Mouse (Mus musculus): Measurements from ENCODE around the gene Lyl1. TPM values are rescaled to one million over a fixed set of nuclear protein-coding genes. Genes with fewer than 3 reads are reported as not detected.

Lyl1 gene
- polyA plus RNA-seq, 1 experiment = 0.04 TPM

GRCm38 (mm10) chr8:84660819-84661457 is 40.3 kb upstream of the Lyl1 start:
- Histone ChIP-seq H3K36me3 (ENCODE audit: control insufficient read depth, insufficient read depth) (no peaks in the 10 kb centered on the region), H3K79me2 (ENCODE audit: control insufficient read depth, insufficient read depth) (peaks cover 48% of the 10 kb centered on the region), H3K4me3 (ENCODE audit: insufficient read depth, poor library complexity, severe bottlenecking) (peak overlapping the region; percentile 83), H3ac (ENCODE audit: control insufficient read depth, insufficient read length, low read depth) (peak overlapping the region; percentile 88), H3K27me3 (ENCODE audit: control insufficient read depth, insufficient read depth, insufficient read length) (no peaks in the 10 kb centered on the region), H3K79me3 (ENCODE audit: low read depth) (peaks cover 27% of the 10 kb centered on the region)
- no peak for TF ChIP-seq USF1 (IDR thresholded peaks at IDR 0.05; ENCODE audit: low read depth)
- no peak for TF ChIP-seq MYOG (IDR thresholded peaks at IDR 0.05; ENCODE audit: control insufficient read depth, extremely low read depth, insufficient read length)
- TF ChIP-seq CEBPB (IDR thresholded peaks at IDR 0.05; ENCODE audit: low read depth) = no peak
- no peak for TF ChIP-seq FOSL1 (IDR thresholded peaks at IDR 0.05; ENCODE audit: insufficient read depth, low read length, poor library complexity, severe bottlenecking)
- TF ChIP-seq MYOD1 (IDR thresholded peaks at IDR 0.05; ENCODE audit: control insufficient read depth, insufficient read length, low read depth) = no peak
- TF ChIP-seq CTCF (IDR thresholded peaks at IDR 0.05; ENCODE audit: control insufficient read depth, insufficient read depth, insufficient read length) = no peak
- no peak for TF ChIP-seq MAX (IDR thresholded peaks at IDR 0.05)

GRCm38 (mm10) chr8:84661458-84661871 is 39.8 kb upstream of the Lyl1 start:
- H3ac ChIP-seq (ENCODE audit: control insufficient read depth, insufficient read length, low read depth) = peak overlapping the region; percentile 88
- peak overlapping the region; percentile 83 for H3K4me3 ChIP-seq (ENCODE audit: insufficient read depth, poor library complexity, severe bottlenecking)
- H3K79me2 ChIP-seq (ENCODE audit: control insufficient read depth, insufficient read depth) = peaks cover 53% of the 10 kb centered on the region
- H3K79me3 ChIP-seq (ENCODE audit: low read depth) = peaks cover 29% of the 10 kb centered on the region
- no peaks in the 10 kb centered on the region for H3K36me3 ChIP-seq (ENCODE audit: control insufficient read depth, insufficient read depth)
- TF ChIP-seq USF1 (IDR thresholded peaks at IDR 0.05; ENCODE audit: low read depth) (no peak), CTCF (IDR thresholded peaks at IDR 0.05; ENCODE audit: control insufficient read depth, insufficient read depth, insufficient read length) (no peak), MYOD1 (IDR thresholded peaks at IDR 0.05; ENCODE audit: control insufficient read depth, insufficient read length, low read depth) (no peak), CEBPB (IDR thresholded peaks at IDR 0.05; ENCODE audit: low read depth) (peak; percentile 94), FOSL1 (IDR thresholded peaks at IDR 0.05; ENCODE audit: insufficient read depth, low read length, poor library complexity, severe bottlenecking) (no peak), MYOG (IDR thresholded peaks at IDR 0.05; ENCODE audit: control insufficient read depth, extremely low read depth, insufficient read length) (no peak), MAX (IDR thresholded peaks at IDR 0.05) (no peak)
- H3K27me3 ChIP-seq (ENCODE audit: control insufficient read depth, insufficient read depth, insufficient read length) = no peaks in the 10 kb centered on the region

GRCm38 (mm10) chr8:84661961-84662571 is 39.2 kb upstream of the Lyl1 start:
- peaks cover 29% of the 10 kb centered on the region for H3K79me3 ChIP-seq (ENCODE audit: low read depth)
- peaks cover 59% of the 10 kb centered on the region for H3K79me2 ChIP-seq (ENCODE audit: control insufficient read depth, insufficient read depth)
- no peaks in the 10 kb centered on the region for H3K27me3 ChIP-seq (ENCODE audit: control insufficient read depth, insufficient read depth, insufficient read length)
- TF ChIP-seq USF1 (IDR thresholded peaks at IDR 0.05; ENCODE audit: low read depth) = no peak
- TF ChIP-seq MAX (IDR thresholded peaks at IDR 0.05) = no peak
- TF ChIP-seq FOSL1 (IDR thresholded peaks at IDR 0.05; ENCODE audit: insufficient read depth, low read length, poor library complexity, severe bottlenecking) = no peak
- TF ChIP-seq MYOD1 (IDR thresholded peaks at IDR 0.05; ENCODE audit: control insufficient read depth, insufficient read length, low read depth) = no peak
- no peak for TF ChIP-seq MYOG (IDR thresholded peaks at IDR 0.05; ENCODE audit: control insufficient read depth, extremely low read depth, insufficient read length)
- no peak for TF ChIP-seq CEBPB (IDR thresholded peaks at IDR 0.05; ENCODE audit: low read depth)
- TF ChIP-seq CTCF (IDR thresholded peaks at IDR 0.05; ENCODE audit: control insufficient read depth, insufficient read depth, insufficient read length) = no peak
- no peaks in the 10 kb centered on the region for H3K36me3 ChIP-seq (ENCODE audit: control insufficient read depth, insufficient read depth)
- peak overlapping the region; percentile 88 for H3ac ChIP-seq (ENCODE audit: control insufficient read depth, insufficient read length, low read depth)
- H3K4me3 ChIP-seq (ENCODE audit: insufficient read depth, poor library complexity, severe bottlenecking) = peak overlapping the region; percentile 83

DNA sequence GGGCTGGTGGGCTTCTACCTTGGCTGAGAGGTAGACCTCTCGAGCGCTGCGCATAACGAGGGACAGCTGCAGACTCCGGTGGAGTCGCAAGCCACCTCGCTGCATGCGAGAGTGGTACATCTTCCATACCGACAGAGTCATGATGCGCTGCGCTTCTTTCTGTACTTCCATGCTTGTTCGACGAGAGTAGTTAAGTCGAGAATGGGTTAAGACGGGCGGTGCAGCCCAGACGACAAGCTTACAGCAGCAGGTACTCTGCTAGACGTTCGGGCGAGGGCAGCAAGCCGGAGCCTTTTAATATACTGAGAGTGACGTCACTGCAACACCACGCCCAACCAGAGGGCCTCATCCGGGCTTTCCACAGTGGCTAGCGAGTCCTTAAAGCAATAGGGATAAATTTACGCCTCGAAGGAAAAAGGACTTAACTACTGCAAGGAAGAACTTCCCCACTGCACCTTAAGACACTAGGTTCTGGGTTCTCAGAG is 38.6 kb upstream of the Lyl1 start, which contains the start of gene Ier2:
Gene Ier2 (minus strand): TSS at position 272 of the 485 bp plus-strand sequence.
- Histone ChIP-seq H3K79me3 (ENCODE audit: low read depth) (peaks cover 29% of the 10 kb centered on the region), H3K4me3 (ENCODE audit: insufficient read depth, poor library complexity, severe bottlenecking) (peak within 1 kb of the TSS; percentile 83), H3ac (ENCODE audit: control insufficient read depth, insufficient read length, low read depth) (peak within 1 kb of the TSS; percentile 88), H3K79me2 (ENCODE audit: control insufficient read depth, insufficient read depth) (peaks cover 61% of the 10 kb centered on the region), H3K36me3 (ENCODE audit: control insufficient read depth, insufficient read depth) (no peaks in the 10 kb centered on the region), H3K27me3 (ENCODE audit: control insufficient read depth, insufficient read depth, insufficient read length) (no peaks in the 10 kb centered on the region)
- TF ChIP-seq MAX (IDR thresholded peaks at IDR 0.05) = no peak
- no peak for TF ChIP-seq USF1 (IDR thresholded peaks at IDR 0.05; ENCODE audit: low read depth)

DNA sequence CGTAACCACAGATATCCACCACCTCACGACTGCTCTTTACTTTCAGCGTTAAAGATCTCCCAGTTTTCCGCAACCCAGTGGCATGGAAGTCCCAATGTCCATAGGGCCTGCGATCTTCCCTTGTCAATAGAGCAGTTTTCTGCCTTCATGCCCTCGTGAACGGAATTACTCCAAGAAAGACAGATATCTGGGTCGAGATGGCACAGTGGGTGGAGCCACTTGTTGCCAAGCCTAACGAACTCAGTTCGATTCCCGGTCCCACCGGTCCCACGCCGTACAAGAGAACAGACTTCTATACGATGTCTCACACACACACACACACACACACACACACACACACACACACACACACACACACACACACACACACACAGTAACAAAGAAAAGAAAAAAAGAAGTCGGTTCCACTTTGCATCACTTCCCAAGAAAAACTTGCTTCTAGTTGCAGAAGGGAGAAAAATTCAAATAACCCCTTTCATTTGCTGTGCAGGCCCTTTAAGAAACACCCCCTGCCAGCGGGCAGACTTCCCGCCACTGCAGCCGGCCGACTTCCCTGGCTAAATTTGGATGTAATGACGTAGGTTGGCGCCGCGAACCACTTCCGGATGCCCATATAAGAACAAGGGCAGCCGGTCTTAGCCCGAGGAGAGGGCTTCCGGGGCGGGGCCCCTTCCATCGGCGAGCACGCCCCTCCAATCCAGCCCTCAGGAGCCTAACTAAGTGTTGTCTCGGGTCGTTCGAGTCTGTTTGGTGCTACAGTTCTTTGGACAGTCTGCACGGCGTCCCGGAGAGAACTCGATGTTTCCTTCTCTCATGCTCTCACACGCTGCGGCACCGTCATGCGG is 37.6 kb upstream of the Lyl1 start:
- Histone ChIP-seq H3K36me3 (ENCODE audit: control insufficient read depth, insufficient read depth) (no peaks in the 10 kb centered on the region), H3K27me3 (ENCODE audit: control insufficient read depth, insufficient read depth, insufficient read length) (no peaks in the 10 kb centered on the region), H3K79me3 (ENCODE audit: low read depth) (peaks cover 29% of the 10 kb centered on the region), H3ac (ENCODE audit: control insufficient read depth, insufficient read length, low read depth) (peak overlapping the region; percentile 77), H3K79me2 (ENCODE audit: control insufficient read depth, insufficient read depth) (peaks cover 61% of the 10 kb centered on the region), H3K4me3 (ENCODE audit: insufficient read depth, poor library complexity, severe bottlenecking) (peak overlapping the region; percentile 48)
- TF ChIP-seq USF1 (IDR thresholded peaks at IDR 0.05; ENCODE audit: low read depth) (no peak), CTCF (IDR thresholded peaks at IDR 0.05; ENCODE audit: control insufficient read depth, insufficient read depth, insufficient read length) (no peak), CEBPB (IDR thresholded peaks at IDR 0.05; ENCODE audit: low read depth) (no peak)

Data from C2C12 (cell line).